Comparison of ENCODE assay signal across 8 mouse cellular contexts in genomic region chr9:62345633-62346387, GRCm38 (mm10). TPM values are rescaled to one million over a fixed set of nuclear protein-coding genes. Genes with fewer than 3 reads are reported as not detected.
DNase-seq lines count a peak whose midpoint lies in the region; ATAC-seq and TF ChIP-seq lines count a peak whose summit lies in the region.

No protein-coding gene starts in this region.

- no peaks in the 10 kb centered on the region for H3K4me1 ChIP-seq in embryonic fibroblast, embryonic 13.5 days (ENCODE audit: control insufficient read depth, insufficient read depth, low read length)
- peaks cover 46% of the 10 kb centered on the region for H3K4me1 ChIP-seq in kidney, embryonic 14.5 days (ENCODE audit: control insufficient read depth, insufficient read depth, low read length)
- peaks cover 32% of the 10 kb centered on the region for H3K4me1 ChIP-seq in neural tube, embryonic 14.5 days (ENCODE audit: control insufficient read depth, insufficient read depth, low read length)
- peaks cover 18% of the 10 kb centered on the region for H3K4me1 ChIP-seq in lung, adult 2 months (ENCODE audit: control insufficient read depth, insufficient read depth, low read length)

- H3K4me3 ChIP-seq in layer of hippocampus, adult 2 months = peak overlapping the region; percentile 87
- H3K4me3 ChIP-seq in embryonic fibroblast, embryonic 13.5 days (ENCODE audit: insufficient read depth, low read length) = 0 out of 2 replicates have a peak overlapping the region, but pooled peaks have one; percentile 5
- peak overlapping the region; percentile 81; the same call in 1 of the 2 replicates for H3K4me3 ChIP-seq in kidney, embryonic 14.5 days (ENCODE audit: low read length)
- peak overlapping the region; percentile 87 for H3K4me3 ChIP-seq in neural tube, embryonic 14.5 days (ENCODE audit: low read depth, low read length)
- H3K4me3 ChIP-seq in lung, adult 2 months (replicated peaks; ENCODE audit: extremely low read depth, low read depth, low read length) = no peak overlapping the region

- H3K9me3 ChIP-seq in kidney, embryonic 14.5 days (ENCODE audit: control insufficient read depth, low read length) = no peaks in the 10 kb centered on the region
- no peaks in the 10 kb centered on the region for H3K9me3 ChIP-seq in neural tube, embryonic 14.5 days (ENCODE audit: control insufficient read depth, low read length)

- DNase-seq in layer of hippocampus, adult 2 months (ENCODE audit: low spot score in 2 of 2) = no peak
- DNase-seq in layer of hippocampus, adult 9-11 months = no peak
- no peak for DNase-seq in lung, adult 2 months
- no peak for DNase-seq in layer of hippocampus, postnatal 14 days (ENCODE audit: low spot score in 2 of 2)
- DNase-seq in left cerebral cortex, adult 8-10 months (ENCODE audit: low spot score in 2 of 2) = no peak

- H3K4me2 ChIP-seq in kidney, embryonic 14.5 days (replicated peaks; ENCODE audit: low read depth, low read length) = peak overlapping the region; percentile 63
- peak overlapping the region; percentile 77 for H3K4me2 ChIP-seq in neural tube, embryonic 14.5 days (ENCODE audit: low read depth, low read length)

- 45% methylated on average over 9 of the region's 9 CpGs for WGBS in kidney, embryonic 14.5 days
- 34% methylated on average over 9 of the region's 9 CpGs for WGBS in neural tube, embryonic 14.5 days
- 37% methylated on average over 9 of the region's 9 CpGs for WGBS in lung, adult 2 months

- TF ChIP-seq CTCF in layer of hippocampus, adult 2 months (conservative IDR thresholded peaks at IDR 0.05) = no peak
- no peak for TF ChIP-seq CTCF in embryonic fibroblast, embryonic 13.5 days (IDR thresholded peaks at IDR 0.05; ENCODE audit: borderline replicate concordance, insufficient read depth, low read length)
- no peak for TF ChIP-seq CTCF in lung, adult 2 months (IDR thresholded peaks at IDR 0.05; ENCODE audit: insufficient read depth, low read length)

- no peaks in the 10 kb centered on the region for H3K27me3 ChIP-seq in kidney, embryonic 14.5 days (ENCODE audit: control insufficient read depth, insufficient read depth, low read length)
- no peaks in the 10 kb centered on the region for H3K27me3 ChIP-seq in neural tube, embryonic 14.5 days (ENCODE audit: control insufficient read depth, insufficient read depth, low read length)

- no peak for TF ChIP-seq POLR2A in embryonic fibroblast, embryonic 13.5 days (IDR thresholded peaks at IDR 0.05; ENCODE audit: low read depth, low read length)
- TF ChIP-seq POLR2A in lung, adult 2 months (IDR thresholded peaks at IDR 0.05; ENCODE audit: borderline replicate concordance, extremely low read depth, low read depth, low read length) = no peak

- peak overlapping the region; percentile 100 for H3K27ac ChIP-seq in layer of hippocampus, adult 2 months
- H3K27ac ChIP-seq in embryonic fibroblast, embryonic 13.5 days (ENCODE audit: insufficient read depth, low read length) = no peak overlapping the region
- H3K27ac ChIP-seq in kidney, embryonic 14.5 days (ENCODE audit: low read depth, low read length) = peak overlapping the region; percentile 100; the same call in 1 of the 2 replicates
- H3K27ac ChIP-seq in neural tube, embryonic 14.5 days (ENCODE audit: low read depth, low read length) = 0 out of 2 replicates have a peak overlapping the region, but pooled peaks have one; percentile 99

- H3K36me3 ChIP-seq in kidney, embryonic 14.5 days (ENCODE audit: control insufficient read depth, insufficient read depth, low read length) = no peaks in the 10 kb centered on the region
- H3K36me3 ChIP-seq in neural tube, embryonic 14.5 days (ENCODE audit: control insufficient read depth, insufficient read depth, low read length) = no peaks in the 10 kb centered on the region

- H3K9ac ChIP-seq in kidney, embryonic 14.5 days (ENCODE audit: low read depth, low read length) = no peak overlapping the region
- no peak overlapping the region; the same call in 1 of the 2 replicates for H3K9ac ChIP-seq in neural tube, embryonic 14.5 days (replicated peaks; ENCODE audit: low read depth, low read length)

- no peak for ATAC-seq in kidney, embryonic 14.5 days (ENCODE audit: low FRiP score, low TSS enrichment)
- no peak for ATAC-seq in neural tube, embryonic 14.5 days (ENCODE audit: low read depth)

RNA-seq across cellular contexts. Expression of gene Anp32a, which starts 4.7 kb away (rescaled TPM):
- 100 to 1,000 TPM; 350 to 351 TPM for total RNA-seq in layer of hippocampus, adult 2 months (2021)
- polyA plus RNA-seq in embryonic fibroblast, embryonic 13.5 days (2011; ENCODE audit: insufficient read length, low read depth, missing spikeins) = 352 and 487 TPM in 2 replicates
- 155 and 214 TPM in 2 replicates for polyA plus RNA-seq in kidney, embryonic 14.5 days (2014; fragmentation: Nextera tagmentation; extraction: Ambion mirVana)
- 69.7 and 77.4 TPM in 2 replicates for polyA plus RNA-seq in neural tube, embryonic 14.5 days (2014; fragmentation: Nextera tagmentation; extraction: Ambion mirVana)
- polyA plus RNA-seq in lung, adult 2 months (2012; rRNA removed) = 28.9 and 58.2 TPM in 2 replicates
- 100 to 1,000 TPM; 241 to 247 TPM for total RNA-seq in layer of hippocampus, postnatal 14 days (2021)
- total RNA-seq in left cerebral cortex, adult 8-10 months (2022) = 100 to 1,000 TPM; 280 to 364 (median 327) TPM
